ENCODE assay signal across 26 mouse cellular contexts in genomic region chr5:117239106-117239505, GRCm38 (mm10). TPM values are rescaled to one million over a fixed set of nuclear protein-coding genes. Genes with fewer than 3 reads are reported as not detected.
DNase-seq lines count a peak whose midpoint lies in the region; ATAC-seq lines count a peak whose summit lies in the region.
"Had no signal": no experiment of that assay in that cellular context is flagged by ENCODE, and none has a peak within 500 bp of the region (broad histone marks: within the 10 kb centered on the region; RNA-seq: fewer than 3 reads in every experiment).

No protein-coding gene starts in this region.

- no peak for ATAC-seq in forebrain, embryonic 14.5 days
- ATAC-seq in forebrain, embryonic 11.5 days (replicated peaks; ENCODE audit: low FRiP score), result no peak
- ATAC-seq in neural tube, embryonic 15.5 days (ENCODE audit: low FRiP score), result no peak
- ATAC-seq: CD4-positive, CD25-positive, alpha-beta regulatory T cell, adult 4 months; forebrain, embryonic 13.5 days; hindbrain, embryonic 16.5 days had no signal

- DNase-seq in forebrain, embryonic 14.5 days (ENCODE audit: low spot score), result peak; percentile 11
- DNase-seq in forebrain, embryonic 11.5 days (ENCODE audit: low spot score), result no peak
- DNase-seq in right cerebral cortex, adult 18-20 months, result peak; percentile 18
- no peak for DNase-seq in right cerebral cortex, postnatal 25 days
- DNase-seq in telencephalon, adult 2 months (ENCODE audit: low read depth, low spot score), result peak; percentile 17
- DNase-seq in ovary, postnatal 10 days (ENCODE audit: low spot score), result no peak
- no peak for DNase-seq in heart, adult 18-20 months
- DNase-seq: adrenal gland, adult 8-10 months; adrenal gland, postnatal 36 days; B cell, adult 2 months; cerebellum, adult 18-20 months; cerebellum, adult 9-11 months; cerebellum, postnatal 36 days; gastrocnemius, adult 2 months; gastrocnemius, postnatal 25 days; heart, adult 11 months; heart, postnatal 10 days; heart, postnatal 4 days had no signal

- H3K27me3 ChIP-seq in forebrain, embryonic 14.5 days (replicated peaks; ENCODE audit: control insufficient read depth, insufficient read depth, low read length), result no peaks in the 10 kb centered on the region
- no peaks in the 10 kb centered on the region for H3K27me3 ChIP-seq in forebrain, embryonic 11.5 days (ENCODE audit: control insufficient read depth, insufficient read depth, low read length)
- H3K27me3 ChIP-seq in neural tube, embryonic 15.5 days (replicated peaks), result no peaks in the 10 kb centered on the region
- H3K27me3 ChIP-seq: forebrain, embryonic 13.5 days; hindbrain, embryonic 12.5 days had no signal

- no peak overlapping the region for H3K4me2 ChIP-seq in forebrain, embryonic 14.5 days (ENCODE audit: low read length)
- no peak overlapping the region for H3K4me2 ChIP-seq in forebrain, embryonic 11.5 days (ENCODE audit: low read depth, low read length, severe bottlenecking)
- no peak overlapping the region for H3K4me2 ChIP-seq in neural tube, embryonic 15.5 days

- H3K36me3 ChIP-seq in forebrain, embryonic 14.5 days (ENCODE audit: control insufficient read depth, insufficient read depth, low read length), result no peaks in the 10 kb centered on the region
- H3K36me3 ChIP-seq in forebrain, embryonic 11.5 days (ENCODE audit: control insufficient read depth, insufficient read depth, low read length), result no peaks in the 10 kb centered on the region
- H3K36me3 ChIP-seq in neural tube, embryonic 15.5 days, result 0 out of 2 replicates have a peak, but pooled peaks cover 2% of the 10 kb centered on the region
- H3K36me3 ChIP-seq: embryonic facial prominence, embryonic 13.5 days had no signal

- H3K9ac ChIP-seq in forebrain, embryonic 14.5 days (ENCODE audit: low read length), result no peak overlapping the region
- H3K9ac ChIP-seq in forebrain, embryonic 11.5 days (ENCODE audit: low read length), result no peak overlapping the region
- H3K9ac ChIP-seq in neural tube, embryonic 15.5 days (replicated peaks), result no peak overlapping the region
- H3K9ac ChIP-seq: embryonic facial prominence, embryonic 13.5 days had no signal

- H3K4me1 ChIP-seq in forebrain, embryonic 14.5 days (ENCODE audit: control insufficient read depth, insufficient read depth, low read length), result peaks cover 3% of the 10 kb centered on the region; the same call in 1 of the 2 replicates
- peaks cover 6% of the 10 kb centered on the region; the same call in 1 of the 2 replicates for H3K4me1 ChIP-seq in forebrain, embryonic 11.5 days (replicated peaks; ENCODE audit: control insufficient read depth, insufficient read depth, low read length)
- H3K4me1 ChIP-seq in neural tube, embryonic 15.5 days, result peaks cover 26% of the 10 kb centered on the region

- no peak overlapping the region for H3K4me3 ChIP-seq in forebrain, embryonic 14.5 days (ENCODE audit: low read depth, low read length)
- no peak overlapping the region for H3K4me3 ChIP-seq in forebrain, embryonic 11.5 days (ENCODE audit: low read depth, low read length)
- no peak overlapping the region for H3K4me3 ChIP-seq in neural tube, embryonic 15.5 days (replicated peaks)
- H3K4me3 ChIP-seq: embryonic facial prominence, embryonic 13.5 days; forebrain, embryonic 13.5 days; gastrocnemius, adult 2 months; heart, embryonic 10.5 days; hindbrain, embryonic 12.5 days had no signal

- H3K27ac ChIP-seq in forebrain, embryonic 14.5 days (ENCODE audit: low read depth, low read length), result no peak overlapping the region
- H3K27ac ChIP-seq in forebrain, embryonic 11.5 days (ENCODE audit: low read depth, low read length), result no peak overlapping the region
- peak overlapping the region; percentile 95 for H3K27ac ChIP-seq in neural tube, embryonic 15.5 days (replicated peaks)
- H3K27ac ChIP-seq: embryonic facial prominence, embryonic 13.5 days; forebrain, embryonic 13.5 days; gastrocnemius, adult 2 months; heart, embryonic 10.5 days had no signal

- H3K9me3 ChIP-seq in forebrain, embryonic 14.5 days (replicated peaks; ENCODE audit: control insufficient read depth, low read length), result no peaks in the 10 kb centered on the region
- H3K9me3 ChIP-seq in forebrain, embryonic 11.5 days (ENCODE audit: control insufficient read depth, low read length), result no peaks in the 10 kb centered on the region
- no peaks in the 10 kb centered on the region for H3K9me3 ChIP-seq in neural tube, embryonic 15.5 days (replicated peaks)
- H3K9me3 ChIP-seq: embryonic facial prominence, embryonic 13.5 days; forebrain, embryonic 13.5 days; G1E; heart, embryonic 10.5 days; hindbrain, embryonic 12.5 days had no signal

- 79% methylated on average over 4 of the region's 4 CpGs for WGBS in forebrain, embryonic 14.5 days
- 89% methylated on average over 4 of the region's 4 CpGs for WGBS in forebrain, embryonic 11.5 days
- 48% methylated on average over 4 of the region's 4 CpGs for WGBS in neural tube, embryonic 15.5 days

RNA-seq across cellular contexts. Expression of gene Pebp1, which starts 48.3 kb away (rescaled TPM):
- 1,292 and 1,314 TPM in 2 replicates for polyA plus RNA-seq in forebrain, embryonic 14.5 days (2014; fragmentation: Nextera tagmentation; extraction: Ambion mirVana)
- polyA plus RNA-seq in forebrain, embryonic 11.5 days (2014; fragmentation: Nextera tagmentation; extraction: Ambion mirVana), result 881 and 979 TPM in 2 replicates
- 1,021 and 1,056 TPM in 2 replicates for polyA plus RNA-seq in neural tube, embryonic 15.5 days (2015; fragmentation: Nextera tagmentation; extraction: Ambion mirVana)
- 100 to 1,000 TPM; 475 to 528 TPM for total RNA-seq in heart, adult 18-20 months (2021)

Comparison
In these comparisons a context has a peak if more than half of its experiments do, and no peak if none do; other contexts are left out.
1. DNase-seq: peak in forebrain, embryonic 14.5 days (single experiment), right cerebral cortex, adult 18-20 months (single experiment) and telencephalon, adult 2 months (single experiment); none in forebrain, embryonic 11.5 days (single experiment), right cerebral cortex, postnatal 25 days (single experiment), ovary, postnatal 10 days (single experiment) and heart, adult 18-20 months (0 of 2).